Mouse (Mus musculus): Measurements from ENCODE around the gene Pbx1. TPM values are rescaled to one million over a fixed set of nuclear protein-coding genes. Genes with fewer than 3 reads are reported as not detected.
A peak's percentile ranks its signal among the peaks of the same experiment; 100 is the strongest.

The Pbx1 gene
- polyA plus RNA-seq, 1 experiment from 2014 or later: 82.9 TPM

- ATAC-seq: peak; percentile 87
- no peak overlapping the region for H3K9ac ChIP-seq (replicated peaks; ENCODE audit: low read depth, low read length)
- H3K36me3 ChIP-seq (ENCODE audit: control insufficient read depth, insufficient read depth): no peaks in the 10 kb centered on the region
- no peaks in the 10 kb centered on the region for H3K9me3 ChIP-seq (ENCODE audit: control insufficient read depth, low read length)
- peak overlapping the region; percentile 80 for H3K27ac ChIP-seq (ENCODE audit: low read length)
- no peak overlapping the region for H3K4me3 ChIP-seq (replicated peaks; ENCODE audit: low read length)
- no peaks in the 10 kb centered on the region for H3K27me3 ChIP-seq (replicated peaks; ENCODE audit: control insufficient read depth, insufficient read depth, low read length)
- 0 out of 2 replicates have a peak overlapping the region, but pooled peaks have one; percentile 8 for H3K4me2 ChIP-seq (ENCODE audit: low read length)
- 12% methylated on average over 5 of the region's 5 CpGs for WGBS
- peaks cover 35% of the 10 kb centered on the region for H3K4me1 ChIP-seq (replicated peaks; ENCODE audit: control insufficient read depth, insufficient read depth, low read length)
Measured at GRCm38 (mm10) chr1:168275678-168276077, 156.4 kb downstream of the Pbx1 start.

- 99% methylated on average over 4 of the region's 4 CpGs for WGBS
- Histone ChIP-seq H3K27ac (ENCODE audit: low read length) (no peak overlapping the region), H3K9ac (replicated peaks; ENCODE audit: low read depth, low read length) (no peak overlapping the region), H3K4me3 (replicated peaks; ENCODE audit: low read length) (no peak overlapping the region), H3K4me2 (ENCODE audit: low read length) (no peak overlapping the region), H3K4me1 (replicated peaks; ENCODE audit: control insufficient read depth, insufficient read depth, low read length) (peaks cover 43% of the 10 kb centered on the region), H3K9me3 (ENCODE audit: control insufficient read depth, low read length) (no peaks in the 10 kb centered on the region), H3K27me3 (replicated peaks; ENCODE audit: control insufficient read depth, insufficient read depth, low read length) (no peaks in the 10 kb centered on the region), H3K36me3 (ENCODE audit: control insufficient read depth, insufficient read depth) (no peaks in the 10 kb centered on the region)
- no peak for ATAC-seq
Measured at GRCm38 (mm10) chr1:168274296-168274695, 157.8 kb downstream of the Pbx1 start.

DNA sequence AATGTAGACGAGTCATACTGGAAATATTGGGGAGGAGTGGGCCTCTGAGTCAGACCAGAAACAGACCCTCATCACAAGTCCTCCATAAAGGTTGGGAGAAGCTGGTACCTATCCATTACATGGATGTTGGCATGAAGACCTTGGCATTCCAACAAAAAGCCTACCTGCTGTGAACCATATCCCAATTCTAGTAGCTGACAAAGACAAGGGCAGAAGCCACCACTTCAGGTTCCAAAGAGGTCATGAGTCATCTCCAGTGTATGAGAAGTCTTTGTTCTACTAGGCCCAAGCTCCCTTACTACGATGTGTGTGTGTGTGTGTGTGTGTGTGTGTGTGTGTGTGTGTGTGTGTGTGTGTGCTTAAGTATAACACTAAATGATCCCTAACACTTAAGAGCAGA is 160.0 kb downstream of the Pbx1 start:
- Histone ChIP-seq H3K9me3 (ENCODE audit: control insufficient read depth, low read length) (no peaks in the 10 kb centered on the region), H3K27ac (ENCODE audit: low read length) (no peak overlapping the region), H3K36me3 (ENCODE audit: control insufficient read depth, insufficient read depth) (no peaks in the 10 kb centered on the region), H3K4me1 (replicated peaks; ENCODE audit: control insufficient read depth, insufficient read depth, low read length) (peaks cover 49% of the 10 kb centered on the region), H3K4me3 (replicated peaks; ENCODE audit: low read length) (no peak overlapping the region), H3K9ac (replicated peaks; ENCODE audit: low read depth, low read length) (no peak overlapping the region), H3K4me2 (ENCODE audit: low read length) (no peak overlapping the region), H3K27me3 (replicated peaks; ENCODE audit: control insufficient read depth, insufficient read depth, low read length) (no peaks in the 10 kb centered on the region)
- 82% methylated on average over 2 of the region's 2 CpGs for WGBS
- ATAC-seq: no peak

- no peak for ATAC-seq
- H3K4me3 ChIP-seq (replicated peaks; ENCODE audit: low read length): no peak overlapping the region
- H3K4me2 ChIP-seq (ENCODE audit: low read length): no peak overlapping the region
- no peak overlapping the region for H3K27ac ChIP-seq (ENCODE audit: low read length)
- no peaks in the 10 kb centered on the region for H3K9me3 ChIP-seq (ENCODE audit: control insufficient read depth, low read length)
- peaks cover 42% of the 10 kb centered on the region for H3K4me1 ChIP-seq (replicated peaks; ENCODE audit: control insufficient read depth, insufficient read depth, low read length)
- 93% methylated on average over 4 of the region's 4 CpGs for WGBS
- H3K36me3 ChIP-seq (ENCODE audit: control insufficient read depth, insufficient read depth): no peaks in the 10 kb centered on the region
- no peaks in the 10 kb centered on the region for H3K27me3 ChIP-seq (replicated peaks; ENCODE audit: control insufficient read depth, insufficient read depth, low read length)
- H3K9ac ChIP-seq (replicated peaks; ENCODE audit: low read depth, low read length): no peak overlapping the region
Measured at GRCm38 (mm10) chr1:168271207-168271606, 160.9 kb downstream of the Pbx1 start.

DNA sequence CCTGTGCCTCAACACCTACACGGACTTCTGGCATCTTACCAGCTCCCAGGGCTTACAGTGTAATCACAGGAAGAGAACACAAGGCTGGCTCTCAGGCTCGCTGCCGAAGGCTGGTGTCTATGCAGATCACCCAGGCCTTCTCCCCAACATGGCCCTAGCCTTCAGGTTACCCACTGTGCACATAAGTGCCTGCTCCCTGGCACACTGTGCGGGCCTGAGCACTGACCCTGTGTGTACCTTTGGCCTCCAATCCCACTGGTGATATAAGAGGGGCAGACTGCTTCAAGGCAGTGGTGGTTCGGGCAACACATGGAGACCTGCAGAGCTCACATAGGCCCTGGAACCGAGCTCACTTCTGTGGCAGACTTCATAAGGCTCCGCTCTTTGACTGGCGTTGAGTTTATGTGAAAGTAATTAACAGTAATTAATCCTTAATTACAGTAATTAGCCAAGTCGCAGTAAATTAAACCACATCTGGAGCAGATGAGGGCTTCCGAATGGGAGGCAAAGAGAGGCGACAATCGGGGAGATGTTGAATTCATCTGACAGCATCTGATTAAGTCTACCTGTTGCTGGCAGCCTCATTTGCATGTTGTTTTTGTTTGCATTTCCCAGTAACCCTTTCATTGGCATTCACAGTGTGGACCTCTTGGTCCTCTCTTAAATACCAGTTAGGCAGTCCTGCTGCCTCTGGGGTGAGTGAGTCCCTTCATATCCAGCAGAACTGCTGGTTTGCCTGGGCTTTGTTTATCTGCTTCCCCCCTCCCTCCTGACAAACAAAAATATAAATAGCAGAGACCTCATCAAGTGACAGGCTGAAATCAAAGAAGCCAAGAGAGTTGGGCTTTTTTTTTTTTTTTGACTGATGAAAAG is 163.1 kb downstream of the Pbx1 start:
- H3K4me2 ChIP-seq (ENCODE audit: low read length): no peak overlapping the region
- H3K36me3 ChIP-seq (ENCODE audit: control insufficient read depth, insufficient read depth): no peaks in the 10 kb centered on the region
- H3K9me3 ChIP-seq (ENCODE audit: control insufficient read depth, low read length): no peaks in the 10 kb centered on the region
- WGBS: 22% methylated on average over 12 of the region's 12 CpGs
- no peaks in the 10 kb centered on the region for H3K27me3 ChIP-seq (replicated peaks; ENCODE audit: control insufficient read depth, insufficient read depth, low read length)
- peak overlapping the region; percentile 57 for H3K27ac ChIP-seq (ENCODE audit: low read length)
- no peak overlapping the region for H3K9ac ChIP-seq (replicated peaks; ENCODE audit: low read depth, low read length)
- peaks cover 38% of the 10 kb centered on the region for H3K4me1 ChIP-seq (replicated peaks; ENCODE audit: control insufficient read depth, insufficient read depth, low read length)
- no peak overlapping the region for H3K4me3 ChIP-seq (replicated peaks; ENCODE audit: low read length)
- ATAC-seq: peak; percentile 69

DNA sequence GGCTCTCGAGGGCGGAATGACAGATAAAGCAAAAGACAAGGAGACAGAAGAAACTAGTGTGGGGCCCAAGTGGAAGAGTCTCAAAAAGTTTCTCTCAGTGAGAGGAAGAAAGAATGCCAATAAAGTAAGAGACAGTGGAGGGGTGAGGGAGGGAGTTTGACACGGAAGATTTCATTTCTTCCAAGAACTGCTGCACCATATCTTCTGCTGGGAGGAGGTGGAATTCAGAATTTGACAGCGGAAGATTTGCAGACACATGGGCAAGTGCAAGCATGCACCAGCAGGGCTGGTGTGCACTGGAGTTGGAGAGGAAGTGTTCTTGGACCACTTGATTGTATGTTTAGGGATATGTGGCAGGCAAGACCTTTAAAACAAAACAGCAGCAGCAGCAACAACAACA is 163.8 kb downstream of the Pbx1 start:
- WGBS: 82% methylated on average over 4 of the region's 4 CpGs
- H3K4me1 ChIP-seq (replicated peaks; ENCODE audit: control insufficient read depth, insufficient read depth, low read length): peaks cover 38% of the 10 kb centered on the region
- ATAC-seq: no peak
- no peaks in the 10 kb centered on the region for H3K9me3 ChIP-seq (ENCODE audit: control insufficient read depth, low read length)
- no peak overlapping the region for H3K4me2 ChIP-seq (ENCODE audit: low read length)
- no peak overlapping the region for H3K9ac ChIP-seq (replicated peaks; ENCODE audit: low read depth, low read length)
- H3K36me3 ChIP-seq (ENCODE audit: control insufficient read depth, insufficient read depth): no peaks in the 10 kb centered on the region
- no peak overlapping the region for H3K4me3 ChIP-seq (replicated peaks; ENCODE audit: low read length)
- no peaks in the 10 kb centered on the region for H3K27me3 ChIP-seq (replicated peaks; ENCODE audit: control insufficient read depth, insufficient read depth, low read length)
- H3K27ac ChIP-seq (ENCODE audit: low read length): no peak overlapping the region; the same call in 1 of the 2 replicates

- H3K4me2 ChIP-seq (ENCODE audit: low read length): no peak overlapping the region
- WGBS: 77% methylated on average over 12 of the region's 12 CpGs
- H3K36me3 ChIP-seq (ENCODE audit: control insufficient read depth, insufficient read depth): no peaks in the 10 kb centered on the region
- no peak for ATAC-seq
- H3K4me3 ChIP-seq (replicated peaks; ENCODE audit: low read length): no peak overlapping the region
- no peaks in the 10 kb centered on the region for H3K9me3 ChIP-seq (ENCODE audit: control insufficient read depth, low read length)
- H3K27ac ChIP-seq (ENCODE audit: low read length): no peak overlapping the region
- peaks cover 40% of the 10 kb centered on the region for H3K4me1 ChIP-seq (replicated peaks; ENCODE audit: control insufficient read depth, insufficient read depth, low read length)
- no peaks in the 10 kb centered on the region for H3K27me3 ChIP-seq (replicated peaks; ENCODE audit: control insufficient read depth, insufficient read depth, low read length)
- no peak overlapping the region for H3K9ac ChIP-seq (replicated peaks; ENCODE audit: low read depth, low read length)
Measured at GRCm38 (mm10) chr1:168265594-168266390, 166.3 kb downstream of the Pbx1 start.

DNA sequence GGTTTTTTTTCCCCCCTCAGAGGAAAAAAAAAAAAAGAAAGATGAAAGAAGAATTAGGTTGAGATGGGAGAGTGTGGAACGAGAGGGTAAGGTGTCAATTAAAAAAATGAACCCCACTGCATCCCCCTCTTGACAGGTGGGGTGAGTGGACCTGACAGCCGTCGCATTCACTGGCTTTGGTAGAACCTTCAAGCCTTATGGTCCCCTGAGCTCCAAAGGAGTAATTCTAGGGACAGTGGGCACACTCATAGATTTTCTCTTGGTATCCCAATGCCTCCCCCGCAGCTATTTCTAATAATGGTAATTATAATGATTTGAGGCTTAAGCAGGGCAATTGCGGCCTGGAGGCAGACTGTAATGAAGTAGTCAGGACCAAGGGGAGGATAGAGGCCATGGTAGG is 167.0 kb downstream of the Pbx1 start:
- no peak for ATAC-seq
- Histone ChIP-seq H3K4me1 (replicated peaks; ENCODE audit: control insufficient read depth, insufficient read depth, low read length) (peaks cover 39% of the 10 kb centered on the region), H3K9me3 (ENCODE audit: control insufficient read depth, low read length) (no peaks in the 10 kb centered on the region), H3K4me2 (ENCODE audit: low read length) (no peak overlapping the region), H3K36me3 (ENCODE audit: control insufficient read depth, insufficient read depth) (no peaks in the 10 kb centered on the region), H3K9ac (replicated peaks; ENCODE audit: low read depth, low read length) (no peak overlapping the region), H3K27ac (ENCODE audit: low read length) (no peak overlapping the region), H3K4me3 (replicated peaks; ENCODE audit: low read length) (no peak overlapping the region), H3K27me3 (replicated peaks; ENCODE audit: control insufficient read depth, insufficient read depth, low read length) (no peaks in the 10 kb centered on the region)
- 72% methylated on average over 5 of the region's 5 CpGs for WGBS

GRCm38 (mm10) chr1:168260391-168260790 is 171.7 kb downstream of the Pbx1 start:
- no peak overlapping the region for H3K4me2 ChIP-seq (ENCODE audit: low read length)
- no peaks in the 10 kb centered on the region for H3K36me3 ChIP-seq (ENCODE audit: control insufficient read depth, insufficient read depth)
- no peak overlapping the region for H3K4me3 ChIP-seq (replicated peaks; ENCODE audit: low read length)
- no peak overlapping the region for H3K9ac ChIP-seq (replicated peaks; ENCODE audit: low read depth, low read length)
- ATAC-seq: no peak
- no peaks in the 10 kb centered on the region for H3K9me3 ChIP-seq (ENCODE audit: control insufficient read depth, low read length)
- H3K4me1 ChIP-seq (replicated peaks; ENCODE audit: control insufficient read depth, insufficient read depth, low read length): peaks cover 14% of the 10 kb centered on the region
- no peaks in the 10 kb centered on the region for H3K27me3 ChIP-seq (replicated peaks; ENCODE audit: control insufficient read depth, insufficient read depth, low read length)
- no peak overlapping the region for H3K27ac ChIP-seq (ENCODE audit: low read length)
- WGBS: 82% methylated on average over 3 of the region's 3 CpGs

Data from forebrain, embryonic 16.5 days (tissue).